Mouse (Mus musculus): ENCODE data around the gene C1rb.

- TF ChIP-seq USF2 (conservative IDR thresholded peaks at IDR 0.05; ENCODE audit: low read depth, low read length): no peak
- no peak for TF ChIP-seq NELFE (IDR thresholded peaks at IDR 0.05; ENCODE audit: low read depth, low read length)
- TF ChIP-seq CTCF (conservative IDR thresholded peaks at IDR 0.05 in 1 of 2, IDR thresholded peaks at IDR 0.05 in 1 of 2; ENCODE audit: low read depth in 2 of 2, low read length in 2 of 2): no peak
- TF ChIP-seq POLR2AphosphoS2 (IDR thresholded peaks at IDR 0.05; ENCODE audit: low read depth, low read length): no peak
Observed at GRCm38 (mm10) chr6:124585761-124586160, 15.7 kb downstream of the C1rb start.
